Mouse (Mus musculus): Measurements from ENCODE around the gene Snn.

DNA sequence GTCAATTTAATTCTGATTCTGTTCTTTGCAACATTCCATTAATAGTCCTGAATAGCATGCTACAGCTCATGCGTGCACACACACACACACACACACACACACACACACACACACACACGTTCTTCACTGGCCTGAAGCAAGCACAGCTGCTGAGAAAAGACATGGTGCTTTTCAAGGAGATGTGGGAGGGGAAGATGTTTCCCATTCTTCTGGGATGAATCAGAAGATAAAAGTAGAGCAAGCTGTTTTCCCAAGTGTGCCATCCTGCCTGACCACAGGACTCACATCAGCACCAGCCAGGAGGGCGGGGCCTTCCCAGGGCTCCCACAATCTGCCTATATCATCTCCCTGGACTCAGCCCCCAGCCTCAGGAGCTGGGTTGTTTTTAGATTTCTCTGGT is 35.9 kb upstream of the Snn start:
- no peak for TF ChIP-seq CTCF (IDR thresholded peaks at IDR 0.05; ENCODE audit: low read depth)
- no peak for TF ChIP-seq EP300 (IDR thresholded peaks at IDR 0.05; ENCODE audit: low read depth)
